Mouse (Mus musculus) T-helper 2 cell (primary cell): ENCODE results near the gene Fry.

ENCODE experiments used
- in situ Hi-C: fragments of 300-600 bp; cut with MboI, MseI; formaldehyde crosslinking; loops from one replicate; pipeline ENCODE4 v1.15.1; 2025; ENCODE audit warnings: high pct_unique_total_duplicates

The Fry gene

DNA sequence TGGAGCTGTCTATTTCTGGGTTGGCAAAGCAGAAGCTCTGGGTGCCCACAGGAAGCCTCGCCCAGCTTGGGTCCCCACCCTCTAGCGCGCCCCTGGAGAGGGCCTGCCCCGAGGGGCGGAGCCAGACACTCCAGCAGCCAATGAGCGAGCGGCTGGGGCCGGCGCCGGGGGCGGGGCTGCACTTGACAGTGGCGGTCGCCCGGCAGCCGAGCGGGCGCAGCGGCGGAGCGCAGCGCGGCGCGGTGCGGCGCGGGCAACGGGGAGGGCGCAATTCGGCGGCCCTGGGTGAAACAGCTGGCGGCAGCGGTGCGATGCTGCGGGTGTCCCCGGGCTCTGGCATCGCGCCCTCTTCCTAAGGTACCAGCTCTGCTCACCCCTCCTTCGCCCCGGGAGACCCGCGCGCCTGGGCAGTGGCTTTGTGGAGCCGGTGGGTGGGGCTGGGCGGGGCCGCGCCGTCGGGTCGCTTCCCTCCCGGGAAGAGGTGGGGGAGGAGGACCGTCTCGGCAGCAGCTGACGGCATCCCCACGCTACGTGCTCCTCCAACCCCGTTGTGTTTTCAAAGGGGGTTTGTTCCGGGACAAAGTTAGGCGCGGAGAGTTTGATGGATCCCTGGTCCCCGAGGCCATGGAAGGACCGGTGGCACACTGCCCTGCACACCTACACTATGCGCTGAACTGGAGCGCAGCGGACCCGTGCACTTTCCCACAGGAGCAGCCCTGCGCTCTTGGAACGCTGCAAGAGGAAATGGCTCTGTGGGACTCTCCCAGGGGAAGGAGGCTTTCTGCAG, at the start of gene Fry:
TSS of gene Fry (plus strand) at position 191 of the 787 bp plus-strand sequence.
- in situ Hi-C loops: no loop called here

DNA sequence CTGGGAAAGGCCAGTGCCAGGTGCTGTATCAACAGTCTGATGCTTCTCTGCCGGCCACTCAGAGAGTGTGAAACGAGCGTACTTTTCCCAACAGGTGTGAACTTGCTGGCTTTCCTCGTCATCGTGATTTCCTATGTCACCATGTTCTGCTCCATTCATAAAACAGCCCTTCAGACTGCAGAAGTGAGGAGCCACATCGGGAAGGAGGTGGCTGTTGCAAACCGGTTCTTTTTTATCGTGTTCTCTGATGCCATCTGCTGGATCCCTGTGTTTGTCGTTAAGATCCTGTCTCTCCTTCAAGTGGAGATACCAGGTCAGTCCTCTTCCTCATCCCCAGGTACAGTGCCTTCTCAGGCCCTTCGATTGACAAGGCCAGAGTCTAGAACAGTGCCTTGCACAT, 48.4 kb upstream of the Fry start:
- in situ Hi-C loops: no loop called here

DNA sequence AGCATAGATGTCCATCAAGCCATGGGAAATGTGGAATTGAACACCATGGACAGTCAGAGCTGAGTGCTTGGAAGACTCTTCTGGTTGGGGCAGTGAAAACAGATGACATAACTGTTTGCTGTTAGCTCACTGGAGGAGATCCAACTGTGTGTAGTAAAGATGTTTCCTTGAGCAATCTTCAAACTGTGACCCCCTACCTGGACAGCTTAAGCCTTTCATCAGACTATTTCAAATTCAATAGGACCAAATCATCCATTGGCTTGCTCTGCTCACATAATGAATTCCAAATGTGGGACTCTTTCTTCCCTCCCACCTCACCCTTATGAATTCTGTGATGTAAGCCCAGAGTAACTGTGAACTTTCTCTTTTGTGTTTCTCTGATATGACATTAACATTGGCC, 46.7 kb upstream of the Fry start:
- in situ Hi-C loops: no loop called here

DNA sequence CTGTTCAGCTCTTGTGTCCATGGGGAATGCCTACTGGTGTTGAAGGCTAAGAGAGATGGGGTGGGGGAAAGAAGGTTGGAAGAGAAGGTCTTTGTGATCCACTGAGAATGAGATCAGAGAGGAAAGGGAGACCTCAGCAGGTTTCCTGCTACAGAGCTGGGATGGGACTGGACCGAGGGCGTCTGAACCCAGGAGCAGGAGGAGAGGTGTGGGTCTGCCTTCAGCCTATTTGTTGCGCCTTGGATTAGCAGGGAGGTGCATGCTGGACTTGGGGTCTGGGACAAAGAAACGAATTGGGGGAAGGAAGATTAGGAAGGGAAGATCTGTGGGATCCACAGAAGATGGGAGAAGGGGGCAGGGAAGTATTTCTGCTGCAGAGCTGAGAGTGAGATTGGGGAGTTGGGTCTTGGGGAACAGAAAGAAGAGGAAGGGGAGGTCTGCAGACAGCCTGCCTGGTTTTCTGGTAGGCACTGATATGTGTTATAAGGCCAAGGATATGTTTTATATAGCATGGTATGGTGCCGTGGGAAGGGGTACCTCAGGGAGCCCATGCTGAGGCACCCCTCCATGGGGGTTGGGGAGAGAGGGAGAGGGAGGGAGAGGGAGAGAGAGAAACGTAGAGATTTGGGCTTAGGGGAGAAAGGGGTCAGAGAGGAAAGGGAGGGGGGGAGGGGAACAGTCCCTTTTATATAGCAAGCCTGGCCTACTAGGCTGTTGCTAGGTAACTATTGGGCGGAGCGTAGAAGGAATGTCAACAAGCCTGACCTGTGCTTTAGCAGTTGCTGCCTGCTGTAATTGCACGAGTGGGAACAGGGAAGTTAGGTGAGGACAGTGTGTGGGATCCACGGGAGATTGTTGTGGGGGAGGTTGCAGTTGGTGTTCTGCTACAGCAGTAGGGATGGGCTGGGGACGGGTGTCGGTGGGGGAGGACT, 38.3 kb upstream of the Fry start:
- in situ Hi-C loops: no loop called here

DNA sequence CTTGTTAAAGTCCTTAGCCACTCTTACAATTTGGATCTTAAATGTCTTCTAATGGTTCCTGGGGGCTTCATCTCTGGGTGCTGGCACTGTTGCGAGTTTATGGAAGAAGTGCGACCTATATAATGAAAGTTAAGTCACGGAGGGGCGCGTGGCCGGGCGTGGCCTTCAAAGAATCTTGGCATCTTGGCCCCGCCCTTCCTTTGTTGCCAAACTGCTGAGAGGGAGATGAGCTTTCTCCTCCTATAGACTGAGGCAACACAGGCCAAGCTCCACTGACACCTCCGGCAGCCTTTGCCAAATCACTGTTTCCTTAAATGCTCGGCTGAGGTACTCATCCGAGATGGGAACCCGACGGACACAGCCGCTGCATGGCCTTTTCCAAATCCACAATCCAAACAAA, 35.7 kb upstream of the Fry start:
- in situ Hi-C loops: no loop called here

- in situ Hi-C loops: no loop called here
Observed at GRCm38 (mm10) chr5:150083190-150083589, 35.3 kb upstream of the Fry start.

DNA sequence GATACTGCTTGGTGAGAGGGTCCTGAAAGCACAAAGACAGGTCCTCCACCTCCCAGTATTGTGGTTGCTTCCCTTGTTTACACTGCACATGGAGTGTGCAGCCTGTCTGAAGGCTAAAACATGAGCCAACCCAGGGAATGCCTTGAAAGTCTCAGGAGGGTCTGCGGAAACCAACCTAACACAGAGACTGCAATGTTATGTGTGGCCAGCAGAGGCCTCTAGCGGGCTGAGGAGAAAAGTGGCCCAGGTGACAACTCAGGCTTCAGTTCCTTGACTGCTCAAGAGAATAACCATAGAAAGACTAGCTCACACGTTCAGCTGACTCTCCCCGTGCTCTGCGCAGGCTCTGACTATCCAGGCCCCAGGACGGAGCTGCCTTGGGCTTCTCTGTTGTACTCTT, 20.8 kb upstream of the Fry start:
- in situ Hi-C loops: no loop called here

GRCm38 (mm10) chr5:150098754-150099153, 19.7 kb upstream of the Fry start:
- in situ Hi-C loops: no loop called here

DNA sequence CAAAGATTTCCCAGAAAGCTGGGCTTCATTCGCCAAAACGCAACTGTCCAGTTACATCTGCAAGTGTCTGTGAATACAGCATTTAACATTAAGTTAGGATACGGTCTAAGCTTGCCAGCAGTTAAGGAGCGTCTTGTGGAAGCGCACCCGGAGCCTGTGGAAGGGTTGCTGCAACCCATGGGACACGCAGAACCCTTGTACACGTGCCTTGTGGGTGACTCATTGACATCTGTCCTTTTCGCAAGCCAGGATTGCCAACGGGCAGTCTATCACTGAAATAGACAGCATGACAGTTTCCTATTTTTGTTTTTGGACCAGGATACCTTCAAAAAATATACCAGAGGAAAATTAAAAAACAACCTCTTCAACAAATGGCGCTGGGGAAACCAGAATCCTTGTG, 16.7 kb upstream of the Fry start:
- in situ Hi-C loops: no loop called here

DNA sequence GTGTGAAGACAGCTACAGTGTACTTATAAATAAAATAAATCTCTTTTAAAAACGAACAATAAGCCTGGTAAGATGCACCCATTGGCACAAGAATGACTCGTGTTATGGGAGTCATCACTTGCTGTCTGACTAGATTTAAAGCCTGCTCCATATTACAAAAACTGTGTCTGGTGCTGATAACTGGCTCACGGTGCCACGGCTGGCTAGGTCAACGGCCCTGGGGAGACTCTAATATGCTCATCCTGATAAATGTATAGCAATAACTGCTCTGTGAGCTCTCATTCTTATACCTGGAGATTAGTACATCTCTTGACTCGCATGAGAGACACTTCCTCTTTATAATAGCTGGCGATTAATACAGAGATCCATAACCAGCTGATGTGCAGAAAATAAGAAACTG, 12.1 kb upstream of the Fry start:
- in situ Hi-C loops: no loop called here

- in situ Hi-C loops: no loop called here
Observed at GRCm38 (mm10) chr5:150111236-150111635, 7.2 kb upstream of the Fry start.

DNA sequence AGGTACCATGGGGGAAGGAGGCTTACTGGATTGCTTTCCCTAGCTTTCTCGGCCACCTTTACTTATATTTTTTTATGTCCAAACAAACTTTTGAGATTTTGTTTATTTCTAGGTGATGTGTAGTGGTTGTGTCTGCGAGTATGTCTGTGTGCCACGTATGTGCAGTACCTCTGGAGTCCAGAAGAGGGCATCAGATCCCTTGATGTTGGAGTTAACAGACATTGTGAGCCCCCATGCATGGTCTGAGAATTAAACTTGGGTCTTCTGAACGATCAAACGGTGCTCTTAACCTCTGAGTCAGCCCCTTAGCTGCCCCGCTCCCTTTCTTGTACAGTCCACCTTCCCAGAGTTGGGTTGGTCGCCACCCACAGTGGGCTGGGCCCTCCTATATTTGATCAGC, 4.4 kb upstream of the Fry start:
- in situ Hi-C loops: no loop called here

DNA sequence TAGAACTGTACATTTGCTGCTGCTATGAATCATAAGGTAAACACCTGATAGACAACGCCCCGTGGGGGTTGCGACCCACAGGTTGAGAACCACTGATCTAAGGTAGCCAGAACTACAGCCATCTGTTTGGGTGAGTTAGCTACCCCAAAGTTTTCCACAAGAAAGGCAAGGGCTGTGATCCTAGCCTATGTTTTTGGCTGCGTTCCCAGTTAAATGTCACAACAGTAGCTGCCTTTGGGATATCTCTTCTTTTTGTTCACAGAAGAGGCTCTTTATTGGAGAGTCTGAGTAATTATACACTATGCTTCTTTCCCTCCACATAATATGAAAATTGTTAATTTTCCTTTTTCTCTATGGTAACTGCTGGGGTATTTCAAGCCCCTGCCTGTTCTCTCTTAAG, 3.7 kb upstream of the Fry start:
- in situ Hi-C loops: no loop called here

GRCm38 (mm10) chr5:150115271-150116092, 3.0 kb upstream of the Fry start:
- in situ Hi-C loops: no loop called here

GRCm38 (mm10) chr5:150116216-150116905, 2.1 kb upstream of the Fry start:
- in situ Hi-C loops: no loop called here

- in situ Hi-C loops: no loop called here
Observed at GRCm38 (mm10) chr5:150116906-150117216, 1.6 kb upstream of the Fry start.

- in situ Hi-C loops: no loop called here
Observed at GRCm38 (mm10) chr5:150118124-150118454, 356 bp upstream of the Fry start.

GRCm38 (mm10) chr5:150120676-150121075, 2.2 kb downstream of the Fry start:
- in situ Hi-C loops: no loop called here

DNA sequence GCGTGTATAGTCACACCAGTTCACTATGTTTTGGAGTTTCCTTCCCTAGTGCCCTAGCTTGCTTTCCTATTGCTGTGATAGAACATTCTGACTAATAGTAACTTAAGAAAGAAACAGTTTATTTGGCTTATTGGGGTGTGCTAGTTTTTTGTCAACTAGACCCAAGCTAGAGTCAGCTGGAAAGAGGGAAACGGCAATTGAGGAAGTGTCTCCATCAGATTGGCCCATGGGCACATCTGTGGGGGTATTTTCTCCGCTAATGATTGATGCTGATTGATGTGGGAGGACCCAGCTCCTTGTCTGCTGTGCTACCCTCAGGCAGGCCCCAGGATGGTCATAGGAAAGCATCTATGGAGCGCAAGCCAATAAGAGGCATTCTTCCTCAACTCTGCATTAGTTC, 3.6 kb downstream of the Fry start:
- in situ Hi-C loops: no loop called here

- in situ Hi-C loops: no loop called here
Observed at GRCm38 (mm10) chr5:150122571-150122970, 4.1 kb downstream of the Fry start.

- in situ Hi-C loops: no loop called here
Observed at GRCm38 (mm10) chr5:150125920-150126319, 7.5 kb downstream of the Fry start.

DNA sequence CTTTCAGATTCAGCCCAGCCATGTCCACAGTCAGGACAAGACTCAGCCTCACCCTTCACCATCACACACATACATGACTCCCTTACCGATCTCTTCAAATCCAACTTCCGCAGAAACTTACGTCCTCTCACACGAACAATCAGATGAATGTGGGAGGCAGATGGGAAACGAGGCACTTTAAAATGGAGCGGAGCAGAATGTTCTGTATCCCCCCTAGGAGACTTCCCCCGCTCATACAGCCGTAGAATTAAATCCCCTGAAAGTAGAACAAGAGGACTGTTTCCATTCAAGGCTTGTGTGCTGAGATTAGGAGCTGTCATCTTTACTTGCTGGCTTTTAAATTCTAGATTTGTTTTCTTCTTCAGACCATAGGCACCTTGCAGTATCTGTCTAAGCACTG, 10.0 kb downstream of the Fry start:
- in situ Hi-C loops: no loop called here
